Mouse (Mus musculus): ENCODE results near the gene Klhl5.

Gene Klhl5

GRCm38 (mm10) chr5:65106876-65107772 lies at the start of gene Klhl5:
TSS of gene Klhl5 (plus strand) at chr5:65107539.
- DNase-seq: peak; percentile 95 to 96

GRCm38 (mm10) chr5:65057596-65057995 lies 49.7 kb upstream of the Klhl5 start:
- DNase-seq: no peak

GRCm38 (mm10) chr5:65059806-65060205 lies 47.5 kb upstream of the Klhl5 start:
- DNase-seq: no peak

- no peak for DNase-seq
These were observed 45.1 kb upstream of the Klhl5 start for GRCm38 (mm10) chr5:65062236-65062635.

- no peak for DNase-seq
These were observed 44.1 kb upstream of the Klhl5 start for GRCm38 (mm10) chr5:65063266-65063665.

GRCm38 (mm10) chr5:65068166-65068565 lies 39.2 kb upstream of the Klhl5 start:
- no peak for DNase-seq

GRCm38 (mm10) chr5:65069872-65070271 lies 37.5 kb upstream of the Klhl5 start:
- no peak for DNase-seq

GRCm38 (mm10) chr5:65071689-65072118 lies 35.6 kb upstream of the Klhl5 start:
- peak; percentile 25 for DNase-seq

- DNase-seq: no peak
These were observed 34.1 kb upstream of the Klhl5 start for GRCm38 (mm10) chr5:65073247-65073646.

- peak; percentile 66 to 68 for DNase-seq
These were observed 32.6 kb upstream of the Klhl5 start for GRCm38 (mm10) chr5:65074693-65075092.

GRCm38 (mm10) chr5:65076087-65076486 lies 31.3 kb upstream of the Klhl5 start:
- peak in 1 of 2 experiments; percentile 28 for DNase-seq

GRCm38 (mm10) chr5:65076748-65077147 lies 30.6 kb upstream of the Klhl5 start:
- no peak for DNase-seq

GRCm38 (mm10) chr5:65078081-65078480 lies 29.3 kb upstream of the Klhl5 start:
- no peak for DNase-seq

GRCm38 (mm10) chr5:65079881-65080280 lies 27.5 kb upstream of the Klhl5 start:
- no peak for DNase-seq

GRCm38 (mm10) chr5:65081836-65082235 lies 25.5 kb upstream of the Klhl5 start:
- DNase-seq: no peak

- DNase-seq: peak; percentile 39 to 45
These were observed 20.8 kb upstream of the Klhl5 start for GRCm38 (mm10) chr5:65086522-65086921.

GRCm38 (mm10) chr5:65089707-65090106 lies 17.6 kb upstream of the Klhl5 start:
- DNase-seq: no peak

- DNase-seq: no peak
These were observed 16.0 kb upstream of the Klhl5 start for GRCm38 (mm10) chr5:65091184-65091858.

GRCm38 (mm10) chr5:65091921-65092320 lies 15.4 kb upstream of the Klhl5 start, which contains the start of gene Tmem156:
TSS of gene Tmem156 (minus strand) at chr5:65092132.
- no peak for DNase-seq

GRCm38 (mm10) chr5:65093769-65094168 lies 13.6 kb upstream of the Klhl5 start:
- DNase-seq: peak; percentile 77 to 79

- no peak for DNase-seq
These were observed 12.3 kb upstream of the Klhl5 start for GRCm38 (mm10) chr5:65094902-65095545.

- no peak for DNase-seq
These were observed 11.3 kb upstream of the Klhl5 start for GRCm38 (mm10) chr5:65096082-65096481.

- DNase-seq: no peak
These were observed 10.5 kb upstream of the Klhl5 start for GRCm38 (mm10) chr5:65096805-65097204.

Measured in cerebellum, postnatal 10 days (tissue).